Mouse (Mus musculus) ES-E14 (cell line): ENCODE results near the gene Rassf6.

Experiments
- HCFC1 ChIP-seq: IDR thresholded peaks from 2 replicates; pipeline ENCODE4 v1.6.1; 2012; ENCODE audit warnings: low read length, inconsistent platforms, borderline replicate concordance; ENCODE audit not compliant: insufficient read depth
- MAFK ChIP-seq: IDR thresholded peaks from 2 replicates; pipeline ENCODE4 v1.6.1; 2014; ENCODE audit warnings: mild to moderate bottlenecking, low read depth, low read length, inconsistent platforms; ENCODE audit not compliant: insufficient read depth
- ZNF384 ChIP-seq: IDR thresholded peaks from 2 replicates; pipeline ENCODE4 v1.6.1; 2012; ENCODE audit warnings: low read depth, low read length, inconsistent platforms

DNA sequence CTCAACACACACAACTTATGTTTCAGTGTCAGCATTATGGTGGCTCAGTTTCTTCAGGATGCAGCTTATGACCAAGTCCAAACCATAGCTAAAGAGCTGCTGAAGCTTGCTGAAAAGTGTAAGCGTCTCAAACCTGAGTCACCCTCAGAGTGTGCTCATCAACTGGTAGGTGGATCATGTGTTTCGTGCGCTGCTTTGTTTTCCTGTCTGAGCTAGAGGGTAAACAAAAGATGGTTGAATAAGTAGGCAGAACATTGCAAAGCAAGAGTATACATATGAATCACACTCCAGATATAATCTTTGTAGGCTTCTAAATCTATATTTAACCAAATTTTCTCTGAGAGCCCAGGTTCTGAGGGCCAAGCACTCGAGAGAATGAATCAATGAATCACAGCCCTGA is 76.3 kb downstream of the Rassf6 start:
- no peak for TF ChIP-seq MAFK
- TF ChIP-seq ZNF384 = no peak
- TF ChIP-seq HCFC1 = no peak
